Mouse (Mus musculus): ENCODE data around the gene Mylk4. TPM values are rescaled to one million over a fixed set of nuclear protein-coding genes. Genes with fewer than 3 reads are reported as not detected.

Gene Mylk4
- polyA plus RNA-seq, 1 experiment = 1.1 TPM

- no peaks in the 10 kb centered on the region for H3K4me1 ChIP-seq (ENCODE audit: control insufficient read depth, insufficient read depth, low read length)
- H3K4me3 ChIP-seq (replicated peaks; ENCODE audit: control insufficient read depth, low read depth, low read length) = no peak overlapping the region
- WGBS = 63% methylated on average over 2 of the region's 2 CpGs
- TF ChIP-seq POLR2A (IDR thresholded peaks at IDR 0.05; ENCODE audit: borderline replicate concordance, control insufficient read depth, low read depth, low read length) (no peak), CTCF (IDR thresholded peaks at IDR 0.05; ENCODE audit: control insufficient read depth, insufficient read depth, low read length) (no peak)
- H3K27ac ChIP-seq (ENCODE audit: control insufficient read depth, insufficient read depth, low read depth, low read length, poor library complexity) = no peak overlapping the region
These were observed 3.8 kb upstream of the Mylk4 start for GRCm38 (mm10) chr13:32787584-32787983.

- H3K4me3 ChIP-seq (replicated peaks; ENCODE audit: control insufficient read depth, low read depth, low read length) = no peak overlapping the region
- 52% methylated on average over 5 of the region's 5 CpGs for WGBS
- no peaks in the 10 kb centered on the region for H3K4me1 ChIP-seq (ENCODE audit: control insufficient read depth, insufficient read depth, low read length)
- no peak overlapping the region for H3K27ac ChIP-seq (ENCODE audit: control insufficient read depth, insufficient read depth, low read depth, low read length, poor library complexity)
- TF ChIP-seq POLR2A (IDR thresholded peaks at IDR 0.05; ENCODE audit: borderline replicate concordance, control insufficient read depth, low read depth, low read length) (no peak), CTCF (IDR thresholded peaks at IDR 0.05; ENCODE audit: control insufficient read depth, insufficient read depth, low read length) (no peak)
These were observed 699 bp downstream of the Mylk4 start for GRCm38 (mm10) chr13:32783055-32783454.

GRCm38 (mm10) chr13:32778861-32779260 lies 4.9 kb downstream of the Mylk4 start:
- Histone ChIP-seq H3K27ac (ENCODE audit: control insufficient read depth, insufficient read depth, low read depth, low read length, poor library complexity) (no peak overlapping the region), H3K4me1 (ENCODE audit: control insufficient read depth, insufficient read depth, low read length) (no peaks in the 10 kb centered on the region), H3K4me3 (replicated peaks; ENCODE audit: control insufficient read depth, low read depth, low read length) (no peak overlapping the region)
- WGBS = 82% methylated on average over 3 of the region's 3 CpGs
- TF ChIP-seq POLR2A (IDR thresholded peaks at IDR 0.05; ENCODE audit: borderline replicate concordance, control insufficient read depth, low read depth, low read length) = no peak
- TF ChIP-seq CTCF (IDR thresholded peaks at IDR 0.05; ENCODE audit: control insufficient read depth, insufficient read depth, low read length) = no peak

- TF ChIP-seq POLR2A (IDR thresholded peaks at IDR 0.05; ENCODE audit: borderline replicate concordance, control insufficient read depth, low read depth, low read length) (no peak), CTCF (IDR thresholded peaks at IDR 0.05; ENCODE audit: control insufficient read depth, insufficient read depth, low read length) (no peak)
- Histone ChIP-seq H3K4me1 (ENCODE audit: control insufficient read depth, insufficient read depth, low read length) (no peaks in the 10 kb centered on the region), H3K4me3 (replicated peaks; ENCODE audit: control insufficient read depth, low read depth, low read length) (no peak overlapping the region), H3K27ac (ENCODE audit: control insufficient read depth, insufficient read depth, low read depth, low read length, poor library complexity) (no peak overlapping the region)
- 84% methylated on average over 10 of the region's 10 CpGs for WGBS
These were observed 7.4 kb downstream of the Mylk4 start for GRCm38 (mm10) chr13:32776350-32776749.

GRCm38 (mm10) chr13:32775889-32776288 lies 7.9 kb downstream of the Mylk4 start:
- Histone ChIP-seq H3K4me1 (ENCODE audit: control insufficient read depth, insufficient read depth, low read length) (no peaks in the 10 kb centered on the region), H3K27ac (ENCODE audit: control insufficient read depth, insufficient read depth, low read depth, low read length, poor library complexity) (no peak overlapping the region), H3K4me3 (replicated peaks; ENCODE audit: control insufficient read depth, low read depth, low read length) (no peak overlapping the region)
- 87% methylated on average over 9 of the region's 9 CpGs for WGBS
- TF ChIP-seq POLR2A (IDR thresholded peaks at IDR 0.05; ENCODE audit: borderline replicate concordance, control insufficient read depth, low read depth, low read length) = no peak
- no peak for TF ChIP-seq CTCF (IDR thresholded peaks at IDR 0.05; ENCODE audit: control insufficient read depth, insufficient read depth, low read length)

GRCm38 (mm10) chr13:32769960-32770359 lies 13.8 kb downstream of the Mylk4 start:
- TF ChIP-seq POLR2A (IDR thresholded peaks at IDR 0.05; ENCODE audit: borderline replicate concordance, control insufficient read depth, low read depth, low read length) = no peak
- TF ChIP-seq CTCF (IDR thresholded peaks at IDR 0.05; ENCODE audit: control insufficient read depth, insufficient read depth, low read length) = no peak
- no peaks in the 10 kb centered on the region for H3K4me1 ChIP-seq (ENCODE audit: control insufficient read depth, insufficient read depth, low read length)
- H3K27ac ChIP-seq (ENCODE audit: control insufficient read depth, insufficient read depth, low read depth, low read length, poor library complexity) = no peak overlapping the region
- 47% methylated on average over 3 of the region's 3 CpGs for WGBS
- H3K4me3 ChIP-seq (replicated peaks; ENCODE audit: control insufficient read depth, low read depth, low read length) = no peak overlapping the region

GRCm38 (mm10) chr13:32768104-32768503 lies 15.7 kb downstream of the Mylk4 start:
- 24% methylated on average over 4 of the region's 4 CpGs for WGBS
- no peak overlapping the region for H3K4me3 ChIP-seq (replicated peaks; ENCODE audit: control insufficient read depth, low read depth, low read length)
- no peaks in the 10 kb centered on the region for H3K4me1 ChIP-seq (ENCODE audit: control insufficient read depth, insufficient read depth, low read length)
- no peak for TF ChIP-seq POLR2A (IDR thresholded peaks at IDR 0.05; ENCODE audit: borderline replicate concordance, control insufficient read depth, low read depth, low read length)
- TF ChIP-seq CTCF (IDR thresholded peaks at IDR 0.05; ENCODE audit: control insufficient read depth, insufficient read depth, low read length) = no peak
- H3K27ac ChIP-seq (ENCODE audit: control insufficient read depth, insufficient read depth, low read depth, low read length, poor library complexity) = no peak overlapping the region

- no peak for TF ChIP-seq CTCF (IDR thresholded peaks at IDR 0.05; ENCODE audit: control insufficient read depth, insufficient read depth, low read length)
- TF ChIP-seq POLR2A (IDR thresholded peaks at IDR 0.05; ENCODE audit: borderline replicate concordance, control insufficient read depth, low read depth, low read length) = no peak
- H3K4me1 ChIP-seq (ENCODE audit: control insufficient read depth, insufficient read depth, low read length) = no peaks in the 10 kb centered on the region
- WGBS = 58% methylated on average over 7 of the region's 7 CpGs
- H3K4me3 ChIP-seq (replicated peaks; ENCODE audit: control insufficient read depth, low read depth, low read length) = no peak overlapping the region
- H3K27ac ChIP-seq (ENCODE audit: control insufficient read depth, insufficient read depth, low read depth, low read length, poor library complexity) = no peak overlapping the region
These were observed 19.3 kb downstream of the Mylk4 start for GRCm38 (mm10) chr13:32764448-32764847.

GRCm38 (mm10) chr13:32763141-32763540 lies 20.6 kb downstream of the Mylk4 start:
- H3K27ac ChIP-seq (ENCODE audit: control insufficient read depth, insufficient read depth, low read depth, low read length, poor library complexity) = no peak overlapping the region
- H3K4me1 ChIP-seq (ENCODE audit: control insufficient read depth, insufficient read depth, low read length) = no peaks in the 10 kb centered on the region
- no peak for TF ChIP-seq CTCF (IDR thresholded peaks at IDR 0.05; ENCODE audit: control insufficient read depth, insufficient read depth, low read length)
- no peak for TF ChIP-seq POLR2A (IDR thresholded peaks at IDR 0.05; ENCODE audit: borderline replicate concordance, control insufficient read depth, low read depth, low read length)
- WGBS = 76% methylated on average over 3 of the region's 3 CpGs
- H3K4me3 ChIP-seq (replicated peaks; ENCODE audit: control insufficient read depth, low read depth, low read length) = no peak overlapping the region
